Mouse (Mus musculus) telencephalon, adult 2 months (tissue): ENCODE measurements around the gene Nutf2.

Source experiments
- DNase-seq: peaks from one replicate; pipeline ENCODE4 v3.0.0-alpha.2; 2011; ENCODE audit warnings: low read depth, low spot score

Gene Nutf2

DNA sequence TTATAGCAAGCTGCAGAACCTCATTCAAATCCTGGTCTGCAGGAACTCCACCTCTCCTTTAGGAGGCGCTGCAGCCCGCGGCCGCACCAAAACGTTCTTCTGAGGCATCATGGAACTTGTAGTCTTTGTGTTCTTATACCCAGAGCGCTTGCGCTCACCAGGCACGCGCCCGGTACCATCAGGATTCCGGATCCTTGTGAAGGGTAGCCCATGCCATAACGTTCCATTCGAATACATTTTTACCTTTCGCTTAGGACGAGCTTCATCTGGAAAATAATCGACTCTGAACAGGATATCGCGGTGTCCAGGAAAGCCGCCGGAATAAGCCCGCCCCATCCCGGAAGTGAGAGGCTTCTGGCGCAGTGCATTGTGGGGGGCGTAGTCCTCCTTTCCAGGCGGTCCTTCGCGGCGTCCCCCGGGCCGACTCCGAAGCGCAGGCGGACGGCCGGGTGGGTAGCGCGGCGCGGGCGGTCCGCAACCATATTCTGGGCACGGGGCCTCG, 5.6 kb upstream of the Nutf2 start, which contains the start of gene Thap11:
Gene Thap11 (plus strand): TSS at position 418 of the 502 bp plus-strand sequence.
- DNase-seq, result peak; percentile 89

DNA sequence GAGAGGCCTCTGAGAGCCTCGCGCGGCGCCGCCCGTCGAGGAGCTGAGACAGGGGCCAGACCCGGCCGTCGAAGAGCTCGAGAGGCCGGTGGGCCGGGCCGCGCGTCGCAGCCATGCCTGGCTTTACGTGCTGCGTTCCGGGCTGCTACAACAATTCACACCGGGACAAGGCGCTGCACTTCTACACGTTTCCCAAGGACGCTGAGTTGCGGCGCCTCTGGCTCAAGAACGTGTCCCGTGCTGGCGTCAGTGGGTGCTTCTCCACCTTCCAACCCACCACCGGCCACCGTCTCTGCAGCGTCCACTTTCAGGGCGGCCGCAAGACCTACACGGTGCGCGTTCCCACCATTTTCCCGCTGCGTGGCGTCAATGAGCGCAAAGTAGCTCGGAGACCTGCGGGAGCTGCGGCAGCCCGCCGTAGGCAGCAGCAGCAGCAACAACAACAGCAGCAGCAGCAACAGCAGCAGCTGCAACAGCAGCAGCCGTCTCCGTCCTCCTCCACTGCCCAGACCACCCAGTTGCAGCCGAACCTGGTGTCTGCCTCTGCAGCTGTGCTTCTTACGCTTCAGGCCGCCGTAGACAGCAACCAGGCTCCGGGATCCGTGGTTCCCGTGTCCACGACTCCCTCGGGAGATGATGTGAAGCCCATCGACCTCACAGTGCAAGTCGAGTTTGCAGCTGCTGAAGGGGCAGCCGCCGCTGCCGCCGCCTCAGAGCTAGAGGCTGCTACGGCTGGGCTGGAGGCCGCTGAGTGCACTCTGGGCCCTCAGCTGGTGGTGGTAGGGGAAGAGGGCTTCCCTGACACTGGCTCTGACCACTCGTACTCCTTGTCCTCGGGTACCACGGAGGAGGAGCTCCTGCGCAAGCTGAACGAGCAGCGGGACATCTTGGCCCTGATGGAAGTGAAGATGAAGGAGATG, 4.9 kb upstream of the Nutf2 start:
- no peak for DNase-seq

DNA sequence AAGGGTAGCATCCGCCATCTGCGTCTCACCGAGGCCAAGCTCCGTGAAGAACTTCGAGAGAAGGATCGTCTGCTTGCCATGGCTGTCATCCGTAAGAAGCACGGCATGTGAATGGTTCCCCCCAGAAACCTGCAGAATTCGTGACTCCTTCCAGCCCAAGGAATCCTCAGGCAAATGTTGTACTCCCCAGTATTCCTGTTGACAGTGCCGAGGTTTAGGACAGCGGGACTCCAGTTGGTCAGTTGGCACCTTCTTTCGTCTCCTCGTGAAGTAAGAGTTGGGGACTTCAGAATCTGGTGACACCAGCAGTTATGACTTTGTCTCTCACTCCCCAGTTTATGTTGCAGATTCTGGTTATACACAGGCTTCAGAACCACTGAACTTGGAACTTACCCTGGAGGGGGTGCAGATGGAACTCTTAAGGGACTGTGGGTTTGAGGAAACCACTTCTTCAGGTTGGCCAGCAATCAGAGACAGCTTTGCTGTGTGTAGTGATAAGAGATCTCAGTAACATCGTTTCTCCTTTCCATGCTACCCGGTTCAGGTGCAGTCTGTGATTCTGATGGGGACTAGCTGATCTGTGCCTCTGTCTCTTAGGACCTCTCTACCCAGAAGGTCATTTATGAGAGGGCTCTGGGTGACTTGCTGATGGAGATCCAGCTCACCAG, 4.1 kb upstream of the Nutf2 start:
- DNase-seq, result no peak

DNA sequence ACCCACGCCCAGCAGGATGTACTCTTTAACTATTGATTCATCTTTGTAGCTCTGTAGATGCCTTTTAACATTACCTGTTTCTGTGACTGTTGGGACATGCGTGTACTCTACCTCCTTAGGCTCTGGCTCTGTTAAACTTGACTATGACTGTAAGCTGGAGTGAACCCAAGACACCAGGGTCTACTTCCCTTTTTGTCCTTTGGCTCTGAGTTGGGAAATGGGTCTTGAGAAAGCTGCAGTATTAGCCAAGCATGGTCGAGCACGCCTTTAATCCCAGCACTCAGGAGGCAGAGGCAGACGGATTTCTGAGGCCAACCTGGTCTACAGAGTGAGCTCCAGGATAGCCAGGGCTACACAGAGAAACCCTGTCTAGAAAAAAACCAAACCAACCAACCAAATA, 1.9 kb upstream of the Nutf2 start:
- no peak for DNase-seq

DNA sequence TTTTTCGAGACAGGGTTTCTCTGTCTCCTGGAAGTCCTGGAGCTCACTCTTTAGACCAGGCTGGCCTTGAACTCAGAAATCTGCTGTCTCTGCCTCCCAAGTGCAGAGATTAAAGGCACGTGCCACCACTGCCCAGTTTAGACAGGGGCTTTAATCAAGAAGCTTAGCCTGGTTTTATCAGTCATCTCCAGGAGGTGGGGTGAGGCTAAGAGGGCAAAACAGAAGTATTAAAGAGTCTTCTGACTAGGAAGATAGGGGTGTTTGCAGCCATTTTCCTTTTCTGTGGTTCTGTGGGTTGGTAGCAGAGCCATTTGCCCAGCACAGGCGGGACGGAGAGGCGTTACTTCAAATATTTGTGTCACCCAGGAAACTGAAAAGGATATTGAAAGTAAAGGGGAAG, 1.1 kb upstream of the Nutf2 start:
- DNase-seq, result no peak

DNA sequence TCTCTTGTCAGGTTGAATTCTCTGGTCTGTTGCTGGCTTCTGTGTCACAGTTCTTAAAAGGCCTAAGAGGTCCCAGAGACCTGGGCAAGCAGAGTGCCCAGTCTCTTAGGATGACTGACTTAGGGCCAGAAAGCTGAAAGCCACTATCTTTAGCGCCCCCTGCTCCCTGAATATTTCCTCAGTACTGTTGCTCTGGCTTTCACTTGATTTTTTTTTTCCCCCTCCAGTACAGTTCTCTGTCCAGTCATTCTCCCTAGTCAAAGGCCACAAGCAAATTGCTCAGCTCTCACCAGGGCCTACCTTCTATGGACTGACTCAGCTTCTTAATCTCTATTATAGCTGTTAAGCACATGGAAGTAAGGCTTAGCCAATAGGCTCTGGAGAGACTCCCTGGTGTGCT, 1.6 kb downstream of the Nutf2 start:
- DNase-seq, result no peak

DNA sequence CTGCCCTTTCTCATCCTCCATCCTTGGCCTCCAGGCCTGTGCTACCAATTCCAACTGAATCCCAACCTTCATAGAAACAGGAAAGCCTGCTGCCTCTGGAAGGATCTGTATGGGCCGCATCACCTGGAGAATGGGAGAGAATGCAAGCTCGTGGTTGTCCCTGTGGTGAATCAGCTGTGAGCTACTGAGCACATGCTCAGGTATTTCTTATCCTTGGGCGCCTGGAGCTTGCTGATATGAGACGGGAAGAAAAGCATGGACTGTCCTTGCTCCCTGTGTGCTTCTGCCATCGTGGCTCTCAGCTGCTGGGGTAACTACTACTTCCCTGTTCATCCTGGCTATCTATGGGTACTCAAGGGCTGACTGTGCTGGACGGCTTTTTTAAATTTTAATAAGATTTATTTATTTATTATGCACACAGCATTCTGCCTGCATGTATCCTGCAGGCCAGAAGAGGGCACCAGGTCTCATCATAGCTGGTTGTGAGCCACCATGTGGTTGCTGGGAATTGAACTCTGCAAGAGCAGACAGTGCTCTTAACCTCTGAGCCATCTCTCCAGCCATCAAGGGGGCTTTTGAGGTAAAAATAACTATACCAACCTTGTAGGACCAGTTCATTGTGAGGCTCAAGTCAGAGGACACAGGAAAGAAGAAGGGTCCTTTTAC, 6.1 kb downstream of the Nutf2 start:
- no peak for DNase-seq

DNA sequence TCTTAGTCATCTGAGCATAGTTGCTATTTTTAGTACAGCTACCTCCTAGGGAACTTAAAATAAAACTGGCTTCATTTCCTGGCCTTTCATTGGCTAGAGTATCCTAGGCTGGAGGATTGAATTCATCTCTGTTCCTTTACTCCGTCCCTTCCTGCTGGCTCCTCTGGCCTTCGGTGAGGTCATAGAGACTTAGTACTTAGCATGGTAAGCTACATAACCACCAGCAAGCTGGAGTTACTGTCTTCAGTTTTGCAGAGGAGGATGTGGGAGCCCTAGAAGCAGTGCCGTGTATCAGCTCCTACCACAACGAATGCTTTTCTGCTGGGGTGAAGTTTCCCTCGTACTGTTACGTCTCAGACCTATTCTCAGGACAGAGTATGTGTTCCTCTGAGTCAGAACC, 13.9 kb downstream of the Nutf2 start:
- DNase-seq, result peak; percentile 78

DNA sequence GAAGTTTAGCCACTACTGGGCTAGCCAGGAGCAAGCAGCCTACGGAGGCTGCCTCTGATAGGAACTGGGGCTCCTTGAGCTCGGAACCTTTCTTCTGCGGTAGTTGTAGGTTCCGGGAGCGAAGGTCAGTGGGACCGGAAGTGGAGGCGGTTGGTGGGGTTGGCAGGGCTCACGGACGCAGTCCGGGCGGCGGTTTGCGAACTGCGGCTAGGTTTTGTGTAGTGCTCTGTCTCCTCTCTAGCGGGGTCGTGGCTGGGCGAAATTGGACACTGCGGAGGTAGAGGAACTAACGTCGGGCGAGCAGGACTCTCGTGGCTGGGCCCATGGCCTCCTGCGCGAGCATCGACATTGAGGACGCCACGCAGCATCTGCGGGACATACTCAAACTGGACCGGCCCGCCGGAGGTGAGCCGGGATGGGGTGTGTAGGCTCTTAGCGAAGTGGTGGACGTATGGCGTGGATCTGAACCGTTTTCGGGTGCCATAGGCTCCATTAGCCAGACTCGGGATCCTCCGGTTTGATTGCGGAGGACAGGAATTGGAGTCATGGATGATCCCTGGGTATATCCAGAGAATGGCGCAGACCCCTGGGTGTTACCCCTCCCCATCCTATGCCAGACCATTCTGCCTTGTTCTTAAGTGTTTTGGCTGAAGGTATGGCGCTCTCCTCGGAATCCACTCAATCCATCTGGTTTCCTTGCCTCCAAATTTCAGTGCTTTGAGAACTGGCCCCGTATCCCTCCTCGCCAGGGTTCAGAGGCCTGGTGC, 20.6 kb downstream of the Nutf2 start, which contains the start of gene Edc4:
Gene Edc4 (plus strand): TSS at position 128 of the 767 bp plus-strand sequence.
- DNase-seq, result no peak

DNA sequence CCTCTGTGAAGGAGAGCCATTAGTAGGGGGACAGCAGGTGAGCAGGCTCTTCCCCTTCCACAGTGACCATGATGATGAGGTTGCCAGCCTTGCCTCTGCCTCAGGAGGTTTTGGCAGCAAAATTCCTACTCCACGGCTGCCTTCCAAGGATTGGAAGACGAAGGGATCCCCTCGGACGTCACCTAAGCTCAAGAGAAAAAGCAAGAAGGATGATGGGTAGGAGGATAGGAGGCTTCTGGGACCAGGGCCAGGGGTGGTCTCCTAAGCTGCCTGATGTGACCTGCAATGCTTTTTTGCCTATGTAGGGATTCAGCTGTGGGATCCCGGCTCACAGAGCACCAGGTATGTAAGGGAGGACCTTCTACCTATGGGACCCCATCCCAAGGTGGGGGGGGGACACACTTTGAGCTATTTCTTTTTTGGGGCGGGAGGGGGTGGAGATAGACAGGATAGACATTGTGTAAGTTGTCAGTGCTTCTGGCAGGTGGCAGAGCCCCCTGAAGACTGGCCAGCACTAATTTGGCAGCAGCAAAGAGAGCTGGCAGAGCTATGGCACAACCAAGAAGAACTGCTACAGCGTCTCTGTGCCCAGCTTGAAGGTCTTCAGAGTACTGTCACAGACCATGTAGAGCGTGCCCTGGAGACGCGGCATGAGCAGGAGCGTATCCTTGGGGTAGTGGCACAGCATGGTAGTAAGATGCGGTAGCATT, 29.5 kb downstream of the Nutf2 start:
- no peak for DNase-seq

DNA sequence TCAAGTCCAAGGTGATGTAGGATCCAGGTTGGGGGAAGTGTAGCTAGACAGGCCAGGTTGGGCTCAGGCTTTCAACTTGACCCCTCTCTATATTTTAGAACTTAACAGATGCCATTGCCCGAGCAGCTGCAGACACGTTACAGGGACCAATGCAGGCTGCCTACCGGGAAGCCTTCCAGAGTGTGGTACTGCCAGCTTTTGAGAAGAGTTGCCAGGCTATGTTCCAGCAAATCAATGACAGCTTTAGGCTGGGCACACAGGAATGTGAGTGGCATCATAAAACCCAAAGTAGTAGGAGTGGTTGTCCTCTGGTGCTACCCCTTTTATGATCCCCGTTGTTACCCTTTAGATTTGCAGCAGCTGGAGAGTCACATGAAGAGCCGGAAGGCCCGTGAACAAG, 30.5 kb downstream of the Nutf2 start:
- no peak for DNase-seq

DNA sequence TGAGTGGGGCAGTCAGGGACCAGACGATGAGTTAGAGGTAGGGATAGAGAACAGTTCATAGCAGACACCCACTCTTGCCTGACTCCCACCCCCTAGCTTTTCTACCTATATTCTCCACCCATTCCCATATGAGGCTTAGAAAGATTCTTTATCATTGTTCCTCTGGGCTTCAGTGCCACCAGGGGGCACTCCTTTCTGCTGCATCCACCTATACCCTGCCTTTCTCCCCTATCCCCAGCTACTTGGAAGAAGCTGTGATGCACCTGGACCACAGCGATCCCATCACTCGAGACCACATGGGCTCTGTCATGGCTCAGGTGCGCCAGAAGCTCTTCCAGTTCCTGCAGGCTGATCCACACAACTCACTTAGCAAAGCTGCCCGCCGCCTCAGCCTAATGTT, 32.1 kb downstream of the Nutf2 start:
- DNase-seq, result no peak

DNA sequence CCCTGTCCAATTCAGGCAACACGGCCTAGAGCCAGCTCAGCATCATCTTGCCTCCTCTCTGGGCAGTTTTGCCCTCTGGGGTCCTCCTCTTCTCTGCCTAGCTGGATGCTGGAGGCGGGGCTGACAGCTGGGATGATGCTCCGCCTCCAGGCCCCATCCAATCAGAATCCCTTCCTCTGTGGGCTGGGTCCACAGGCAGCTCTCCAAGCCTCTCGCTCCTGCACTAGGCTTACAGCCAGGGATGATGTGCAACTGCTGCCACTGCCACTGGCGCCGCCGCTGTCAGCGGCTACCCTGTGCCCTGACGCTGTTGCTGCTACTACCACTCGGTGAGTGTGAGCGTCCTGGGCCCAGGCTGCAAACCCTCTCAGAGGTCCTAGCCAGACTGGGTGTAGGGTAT, 33.0 kb downstream of the Nutf2 start, which contains the start of gene Nrn1l:
Gene Nrn1l (plus strand): TSS at position 229 of the 400 bp plus-strand sequence.
- no peak for DNase-seq

DNA sequence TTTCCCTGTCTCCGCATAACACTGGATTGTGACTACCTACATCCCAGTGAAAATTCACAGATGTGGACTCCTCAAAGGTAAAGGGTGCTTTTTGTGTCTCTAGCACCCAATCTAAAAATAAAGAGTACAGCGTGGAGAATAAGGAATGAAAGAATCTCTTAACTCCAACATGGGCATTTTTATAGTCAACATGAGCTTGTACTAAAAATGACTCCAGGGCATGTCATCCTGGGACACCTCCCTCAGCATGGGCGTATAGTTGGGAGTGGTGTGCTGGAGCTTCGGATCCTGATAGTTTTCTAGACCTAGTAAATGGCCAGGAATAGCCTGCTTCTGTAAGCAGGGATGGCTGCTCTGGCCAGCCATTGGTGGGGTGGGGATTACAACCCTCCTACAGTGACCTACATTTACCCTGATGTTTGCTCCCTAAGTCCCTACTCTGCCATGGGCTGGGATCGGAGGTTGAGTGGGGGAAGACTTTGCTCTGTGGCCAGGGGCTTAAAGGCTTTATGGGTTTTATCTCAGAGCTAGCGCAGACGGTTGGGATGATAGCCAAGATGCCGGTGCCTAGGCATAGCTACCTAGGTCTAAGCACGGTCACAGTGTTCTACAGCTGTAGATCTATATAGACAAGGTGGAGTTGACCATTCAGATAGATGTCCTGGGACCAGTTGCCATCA, 37.6 kb downstream of the Nutf2 start:
- DNase-seq, result no peak

DNA sequence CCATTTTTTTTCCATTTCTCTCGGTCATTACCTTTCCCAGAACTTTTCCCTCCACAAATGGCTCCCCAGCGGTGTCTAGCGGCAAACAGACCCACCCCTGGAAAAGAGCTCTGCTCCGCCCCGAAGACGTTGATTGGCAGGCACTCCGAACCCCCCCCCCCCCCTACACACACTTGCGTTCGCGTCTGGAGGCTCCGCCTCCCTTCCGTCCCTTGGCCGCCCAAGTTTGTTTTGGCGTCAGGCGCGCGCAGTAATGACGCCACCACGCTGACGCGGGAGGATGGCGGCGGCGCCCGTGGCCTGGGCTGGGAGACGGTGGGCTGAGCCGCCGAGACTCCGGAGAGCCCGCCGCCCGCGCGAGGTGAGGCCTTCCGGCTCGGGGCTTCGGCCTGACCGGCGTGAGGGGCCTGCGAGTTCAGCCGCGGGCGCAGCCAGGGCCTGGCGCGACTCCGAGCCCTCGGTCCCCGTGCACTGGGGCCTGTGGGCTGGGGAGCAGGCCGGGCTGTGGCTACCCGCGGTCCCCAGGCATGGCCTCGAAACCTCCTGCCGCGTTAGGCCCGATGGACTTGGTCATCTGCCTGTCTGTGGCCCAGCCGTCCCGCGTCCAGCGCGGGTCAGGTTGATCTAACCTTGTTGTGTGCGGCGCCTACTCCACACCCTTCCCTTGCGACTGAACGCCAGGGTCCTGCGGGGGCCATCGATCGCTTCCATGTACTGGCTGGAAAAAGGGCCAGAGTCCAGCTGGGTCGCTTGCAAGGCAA, 40.0 kb downstream of the Nutf2 start, which contains the start of gene Pskh1:
Gene Pskh1 (plus strand): TSS at position 262 of the 761 bp plus-strand sequence.
- peak; percentile 87 for DNase-seq

DNA sequence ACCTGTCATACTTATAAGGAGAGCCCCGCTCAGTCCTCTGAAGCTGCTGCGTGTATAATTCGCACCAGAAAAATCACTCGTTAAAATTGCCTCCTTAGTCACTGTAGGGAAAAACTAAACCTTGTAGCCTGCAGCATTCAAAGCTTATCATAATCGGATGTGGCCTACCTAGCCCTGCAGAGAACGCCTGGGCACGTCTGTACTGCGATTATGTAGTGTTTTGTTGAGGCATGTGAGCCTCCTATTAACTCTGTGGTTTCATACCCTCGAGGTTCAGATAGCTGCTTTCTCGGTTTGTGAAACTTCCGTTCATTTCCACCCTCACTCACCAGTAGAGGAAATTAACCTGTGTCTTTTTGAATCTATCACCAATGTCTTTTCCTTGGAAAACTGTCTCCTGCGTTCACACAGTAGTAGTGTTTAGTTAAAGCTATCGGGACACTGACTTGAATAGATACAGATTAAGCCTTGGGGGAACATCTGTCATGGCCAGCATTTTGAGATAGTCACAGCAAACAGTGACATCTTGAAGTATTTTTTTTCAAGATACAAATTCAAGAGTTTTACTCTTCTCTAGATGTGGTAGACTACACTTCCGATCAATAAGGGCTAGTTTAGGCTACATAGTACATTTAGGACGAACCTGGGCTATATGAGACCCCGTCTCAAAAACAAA, 40.7 kb downstream of the Nutf2 start:
- no peak for DNase-seq

DNA sequence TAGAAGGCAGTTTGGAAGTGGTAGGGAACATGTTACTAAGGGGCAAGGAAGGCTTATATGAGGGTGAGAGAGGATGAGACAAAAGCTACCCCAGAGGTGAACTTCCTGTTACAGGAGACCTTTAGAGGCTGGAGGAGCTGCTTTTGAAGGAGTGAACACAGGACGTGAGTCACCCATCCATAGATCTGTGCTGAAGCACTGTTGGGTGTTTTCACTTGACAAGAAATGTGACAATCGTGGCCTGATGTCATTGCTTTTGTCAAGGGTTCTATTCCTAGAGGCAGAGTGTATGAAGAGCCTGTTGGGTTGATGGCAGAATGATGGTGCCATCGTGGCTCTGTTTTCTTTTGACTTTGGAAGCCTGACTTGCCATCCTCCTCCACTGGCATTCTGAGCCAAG, 59.0 kb downstream of the Nutf2 start:
- DNase-seq, result no peak

DNA sequence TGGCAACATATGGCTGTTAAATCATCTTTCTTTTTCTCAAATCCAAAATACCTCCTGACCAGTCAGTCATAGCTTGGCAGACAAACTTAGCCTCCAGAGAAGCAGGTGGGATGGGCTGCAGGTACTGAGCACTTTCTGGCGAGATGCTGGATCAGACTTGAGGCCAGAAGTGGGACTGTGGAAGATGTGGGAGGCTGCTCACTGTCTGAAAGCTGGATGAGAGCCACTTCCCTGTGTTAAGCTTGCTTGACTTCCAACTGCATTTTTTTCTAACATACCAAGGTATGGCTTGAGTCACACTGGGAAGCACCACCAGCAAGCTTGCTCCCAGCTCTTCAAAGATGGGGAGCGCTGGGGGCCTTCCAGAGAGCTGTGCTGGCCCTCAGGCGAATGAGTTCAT, 64.7 kb downstream of the Nutf2 start:
- DNase-seq, result no peak
